Mouse (Mus musculus) T-helper 1 cell (primary cell): Measurements from ENCODE around the gene Gm9945.

Source experiments
- in situ Hi-C: fragments of 300-600 bp; cut with MboI, MseI; formaldehyde crosslinking; loops from one replicate; pipeline ENCODE4 v1.15.1; 2025; ENCODE audit warnings: high pct_unique_total_duplicates

Gene Gm9945

DNA sequence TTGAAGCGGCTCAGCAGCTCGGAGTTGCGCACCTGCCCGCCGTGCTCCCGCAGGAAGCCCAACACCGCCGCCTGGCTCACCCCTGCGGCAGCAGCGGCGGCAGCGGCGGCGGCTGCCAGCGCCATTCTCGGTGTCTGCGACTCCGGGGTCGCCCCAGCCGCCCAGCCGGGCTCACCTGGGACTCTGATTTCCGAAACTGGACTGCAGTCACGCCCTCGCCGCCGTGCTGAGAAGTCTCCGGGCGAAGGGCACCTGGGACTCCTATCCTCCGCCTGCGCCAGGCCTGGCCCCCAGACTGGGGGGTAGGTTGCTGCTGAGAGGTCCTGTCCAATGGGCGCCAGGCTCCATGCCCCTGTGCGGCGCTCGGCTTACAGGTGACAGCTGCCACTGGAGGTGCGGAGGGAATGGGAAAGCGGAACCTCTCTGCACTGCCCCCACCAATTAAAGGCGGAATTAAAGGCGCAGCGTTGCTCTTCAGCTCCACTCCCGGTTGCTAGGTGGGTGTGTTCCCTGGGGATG is at the start of gene Gm9945, which contains the start of gene Sowaha:
Gene Gm9945 (plus strand): TSS at position 384 of the 519 bp plus-strand sequence.
Gene Sowaha (minus strand): TSS at position 492 of the 519 bp plus-strand sequence.
- in situ Hi-C loops: no loop called here

DNA sequence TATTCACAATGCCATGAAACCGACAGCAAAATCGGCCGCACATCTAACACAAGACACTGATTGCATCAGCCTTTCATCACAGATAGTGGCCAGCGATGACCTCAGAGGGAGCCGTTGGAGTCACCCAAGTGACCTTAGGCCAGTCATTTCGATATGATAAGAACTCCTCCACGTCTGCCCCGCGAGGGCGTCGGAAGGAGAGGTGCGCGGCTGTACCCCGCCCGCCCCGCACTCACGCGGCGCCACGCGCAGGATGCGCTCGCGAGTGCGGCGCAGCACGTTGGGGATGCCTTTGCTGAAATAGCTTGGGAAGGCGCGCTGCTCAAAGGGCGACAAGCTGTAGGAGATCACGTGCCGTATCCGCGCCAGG is 49.7 kb upstream of the Gm9945 start:
- in situ Hi-C loops: no loop called here

DNA sequence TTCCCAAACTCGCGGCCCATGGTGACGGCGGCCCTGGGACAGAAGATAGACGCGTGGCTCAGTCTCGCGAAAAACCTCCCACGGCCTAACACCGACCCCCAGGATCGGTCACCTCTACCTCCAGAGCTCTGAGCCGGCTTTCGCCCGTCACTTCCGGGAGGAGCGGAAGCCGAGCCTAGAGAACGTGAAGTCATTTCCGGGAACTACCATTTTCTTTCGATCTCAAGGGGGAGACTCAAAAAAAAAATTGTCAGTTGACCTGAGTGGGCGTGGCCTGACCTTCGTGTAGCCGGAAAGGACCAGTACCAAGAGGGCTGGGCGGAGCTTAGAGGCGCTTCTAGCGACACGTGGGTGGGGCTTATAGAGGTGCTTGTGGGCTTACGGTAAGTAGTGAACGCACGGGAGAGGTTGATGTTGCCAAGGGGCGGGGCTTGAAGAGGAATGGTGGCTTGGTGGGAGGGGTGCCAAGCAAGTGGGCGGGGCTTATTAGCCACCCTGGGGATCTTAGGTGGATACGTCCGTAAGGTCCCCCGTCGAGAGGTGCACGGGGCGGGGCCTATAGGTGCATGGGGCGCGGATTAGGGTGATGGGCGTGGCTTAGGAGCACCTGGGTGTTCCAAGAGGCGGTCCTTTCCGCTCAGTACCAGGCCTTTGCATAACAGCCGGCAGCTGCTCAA is 49.2 kb upstream of the Gm9945 start, which contains the start of the genes Uqcrq and Gdf9:
Gene Uqcrq (minus strand): TSS at position 162 of the 677 bp plus-strand sequence.
Gene Gdf9 (plus strand): TSS at position 354 of the 677 bp plus-strand sequence.
- in situ Hi-C loops: no loop called here

DNA sequence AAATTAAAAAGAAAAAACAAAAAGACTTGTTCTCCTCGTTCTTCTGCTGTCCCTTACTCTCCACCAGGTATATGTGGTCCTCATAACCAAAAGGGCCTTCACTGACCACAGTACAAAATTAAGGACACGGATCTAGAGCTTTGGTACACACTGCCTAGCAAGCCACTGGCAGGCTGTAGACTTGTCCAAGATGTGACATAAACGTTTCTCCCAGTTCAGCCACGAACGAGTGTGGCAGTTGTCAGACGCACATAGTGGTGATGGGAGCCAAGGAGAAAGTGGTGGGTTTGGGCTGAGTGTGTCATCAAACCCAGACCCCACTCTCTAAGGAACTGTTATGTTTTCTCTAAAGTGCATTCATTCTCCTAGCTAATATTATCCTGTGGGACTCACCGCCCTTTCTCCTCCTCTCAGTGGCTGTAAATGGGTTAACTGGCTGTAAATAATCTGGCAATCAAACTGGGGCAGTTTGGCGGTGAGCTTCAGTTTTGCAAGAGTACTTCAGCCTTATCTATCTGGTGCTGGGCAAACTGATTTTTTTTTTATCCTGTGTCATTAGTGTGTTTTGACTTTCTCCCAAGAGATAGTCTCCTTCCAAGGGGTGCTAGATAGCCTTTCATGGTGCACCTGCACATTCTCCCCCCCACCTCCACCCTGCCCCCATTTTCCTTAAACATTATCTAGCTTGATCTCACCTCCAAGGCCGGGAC is 48.5 kb upstream of the Gm9945 start:
- in situ Hi-C loops: no loop called here

DNA sequence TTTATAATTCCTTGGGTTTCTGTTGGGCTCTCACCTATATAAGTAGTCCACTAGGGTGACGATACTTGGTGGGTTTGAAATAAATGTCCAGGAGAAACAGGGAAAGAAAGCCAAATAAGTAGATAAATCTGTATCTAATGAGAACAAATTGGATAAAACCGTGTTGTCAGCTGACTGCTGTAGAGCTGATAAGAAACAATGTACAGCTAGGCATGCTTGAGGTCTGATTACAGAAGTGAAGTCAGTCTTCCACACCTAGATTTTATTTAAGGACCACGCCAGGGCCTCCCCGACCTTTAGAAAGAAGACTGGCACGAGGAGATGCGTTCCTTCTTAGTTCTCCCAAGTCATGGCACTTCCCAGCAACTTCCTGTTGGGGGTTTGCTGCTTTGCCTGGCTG is 46.9 kb upstream of the Gm9945 start:
- in situ Hi-C loops: no loop called here

DNA sequence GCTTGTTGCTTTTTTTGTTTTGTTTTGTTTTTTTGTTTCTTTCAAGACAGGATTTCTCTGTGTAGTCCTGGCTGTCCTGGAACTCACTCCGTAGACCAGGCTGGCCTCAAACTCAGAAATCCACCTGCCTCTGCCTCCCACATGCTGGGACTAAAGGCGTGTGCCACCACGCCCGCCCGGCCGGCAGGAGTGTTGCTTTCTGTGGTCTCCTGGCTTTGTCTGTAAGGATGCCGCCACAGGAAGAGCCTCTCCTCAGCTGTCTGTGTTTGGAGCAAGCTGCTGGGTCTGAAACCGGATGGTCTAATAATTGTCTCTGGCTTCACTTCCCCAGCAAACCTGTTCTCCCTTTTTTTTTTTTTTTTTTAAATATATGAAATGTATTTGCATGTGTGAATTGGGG is 44.5 kb upstream of the Gm9945 start:
- in situ Hi-C loops: no loop called here

DNA sequence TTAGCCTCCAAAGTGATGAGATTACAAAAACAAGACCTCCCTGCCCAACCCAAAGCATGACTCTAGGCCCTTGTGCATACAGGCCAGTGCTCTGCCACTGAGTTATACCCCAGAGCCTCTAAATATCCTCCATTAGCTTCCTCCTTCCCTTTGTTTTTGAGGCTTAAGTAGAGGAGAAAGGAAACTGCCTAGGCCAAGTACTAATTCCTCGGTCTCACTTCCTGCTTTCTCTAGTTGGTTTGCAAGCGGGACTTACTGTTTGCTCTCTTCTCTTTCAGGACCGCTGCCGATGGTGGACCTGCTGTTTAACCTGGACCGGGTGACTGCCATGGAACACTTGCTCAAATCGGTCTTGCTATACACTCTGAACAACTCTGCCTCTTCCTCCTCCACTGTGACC is 43.6 kb upstream of the Gm9945 start:
- in situ Hi-C loops: no loop called here

DNA sequence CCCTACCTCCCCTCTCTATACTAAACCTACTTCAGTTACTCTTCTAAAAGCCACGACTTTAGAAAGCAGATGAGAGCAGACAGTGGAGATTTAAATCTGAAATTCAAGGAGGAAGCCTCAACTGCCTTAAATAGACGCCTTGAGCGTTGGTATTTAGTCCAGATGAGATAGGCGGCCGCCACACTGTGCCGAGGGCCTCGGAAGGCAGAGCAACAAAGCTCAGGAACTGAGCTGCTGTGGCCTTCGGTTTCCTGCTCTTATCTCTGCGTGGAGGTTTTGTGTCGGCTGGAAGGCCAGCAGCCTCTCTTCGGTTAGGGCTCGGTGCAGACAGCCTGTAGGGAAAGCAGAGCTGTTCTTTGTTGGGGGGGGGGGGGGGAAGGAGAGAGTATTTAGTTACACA is 38.0 kb upstream of the Gm9945 start:
- in situ Hi-C loops: no loop called here

DNA sequence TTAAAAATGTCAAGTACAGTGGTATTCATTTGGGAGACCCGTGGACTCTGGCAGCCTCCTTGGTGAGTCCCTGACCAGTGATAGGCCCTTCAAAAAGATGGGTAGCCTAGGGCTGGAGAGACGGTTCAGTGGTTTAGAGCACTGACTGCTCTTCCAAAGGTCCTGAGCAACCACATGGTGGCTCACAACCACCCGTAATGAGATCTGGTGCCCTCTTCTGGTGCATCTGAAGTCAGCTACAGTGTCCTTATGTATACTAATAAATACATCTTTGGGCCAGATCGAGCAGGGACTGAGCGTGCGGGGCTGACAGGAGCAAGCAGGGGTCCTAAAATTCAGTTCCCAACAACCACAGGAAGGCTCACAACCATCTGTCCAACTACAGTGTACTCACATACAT is 36.1 kb upstream of the Gm9945 start:
- in situ Hi-C loops: no loop called here

DNA sequence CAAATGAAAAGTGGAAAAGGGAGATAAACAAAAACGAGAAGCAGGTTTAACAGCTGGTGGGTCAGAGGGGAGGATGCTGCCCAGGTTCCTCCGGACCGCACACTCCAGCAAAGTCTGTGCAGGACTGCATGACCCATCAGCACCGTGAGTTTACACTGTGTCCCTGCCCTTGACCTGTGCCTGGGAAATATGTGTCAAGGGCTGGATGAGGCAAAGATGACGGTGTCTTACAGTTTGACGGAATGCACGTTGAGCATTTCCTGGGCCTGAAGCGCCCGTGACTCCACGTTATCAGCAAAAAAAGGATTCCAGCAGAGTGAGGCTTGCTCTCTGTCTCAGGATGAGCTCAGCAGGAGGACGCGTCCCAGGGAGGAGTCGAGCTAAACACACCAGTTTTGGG is 34.4 kb upstream of the Gm9945 start:
- in situ Hi-C loops: no loop called here

DNA sequence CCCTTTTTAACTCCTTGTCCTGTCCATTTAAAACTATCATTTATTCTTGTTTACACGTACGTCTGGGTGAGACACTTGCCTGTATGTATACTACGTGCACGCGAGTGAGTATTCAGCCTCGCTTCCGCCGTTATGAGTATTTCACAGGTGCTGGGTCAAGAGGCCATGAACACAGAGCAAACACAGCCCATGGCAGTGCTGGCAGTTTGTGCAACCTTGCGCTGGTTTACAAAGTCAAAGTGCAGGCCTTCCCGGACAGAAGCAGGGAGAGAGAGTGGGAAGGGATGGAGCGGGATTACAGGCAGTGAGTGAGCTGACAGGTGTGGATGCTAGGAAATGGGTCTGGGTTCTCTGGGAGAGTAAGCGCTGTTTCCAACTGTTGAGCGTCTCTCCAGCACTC is 33.8 kb upstream of the Gm9945 start:
- in situ Hi-C loops: no loop called here

DNA sequence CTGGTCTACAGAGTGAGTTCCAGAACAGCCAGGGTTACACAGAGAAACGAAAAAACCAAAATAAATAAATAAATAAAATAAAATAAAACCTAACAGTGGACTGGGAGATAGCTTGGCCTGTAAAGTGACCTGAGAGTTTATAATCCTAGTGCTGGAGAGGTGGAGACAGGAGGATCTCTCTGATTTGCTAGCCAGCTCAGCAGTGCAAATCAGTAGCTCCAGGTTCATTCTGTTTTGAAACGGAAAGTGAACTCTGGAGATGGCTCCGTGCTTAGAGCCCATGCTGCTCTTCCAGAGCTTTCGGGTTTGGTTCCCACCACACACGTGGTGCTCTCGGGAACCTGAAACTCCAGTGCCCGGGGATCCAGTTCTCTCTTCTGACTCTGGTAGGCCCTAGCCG is 32.0 kb upstream of the Gm9945 start:
- in situ Hi-C loops: no loop called here

DNA sequence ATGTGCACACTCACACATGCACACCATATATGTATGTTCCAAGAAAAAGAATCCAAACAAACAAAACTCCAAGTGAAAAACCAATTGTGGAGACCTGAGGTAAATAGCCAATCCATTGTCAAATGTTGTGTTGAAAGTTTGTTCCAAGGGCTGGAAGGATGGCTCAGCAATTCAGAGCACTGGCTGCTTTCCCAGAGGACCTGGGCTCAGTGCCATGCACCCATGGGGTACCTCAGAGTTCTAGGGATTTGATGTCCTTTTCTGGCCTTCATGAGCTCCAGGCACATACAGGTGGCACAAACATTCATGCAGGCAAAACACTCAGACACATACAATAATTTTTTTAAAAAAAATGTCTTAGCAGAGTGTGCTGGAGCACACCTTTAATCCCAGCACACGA is 31.4 kb upstream of the Gm9945 start:
- in situ Hi-C loops: no loop called here

DNA sequence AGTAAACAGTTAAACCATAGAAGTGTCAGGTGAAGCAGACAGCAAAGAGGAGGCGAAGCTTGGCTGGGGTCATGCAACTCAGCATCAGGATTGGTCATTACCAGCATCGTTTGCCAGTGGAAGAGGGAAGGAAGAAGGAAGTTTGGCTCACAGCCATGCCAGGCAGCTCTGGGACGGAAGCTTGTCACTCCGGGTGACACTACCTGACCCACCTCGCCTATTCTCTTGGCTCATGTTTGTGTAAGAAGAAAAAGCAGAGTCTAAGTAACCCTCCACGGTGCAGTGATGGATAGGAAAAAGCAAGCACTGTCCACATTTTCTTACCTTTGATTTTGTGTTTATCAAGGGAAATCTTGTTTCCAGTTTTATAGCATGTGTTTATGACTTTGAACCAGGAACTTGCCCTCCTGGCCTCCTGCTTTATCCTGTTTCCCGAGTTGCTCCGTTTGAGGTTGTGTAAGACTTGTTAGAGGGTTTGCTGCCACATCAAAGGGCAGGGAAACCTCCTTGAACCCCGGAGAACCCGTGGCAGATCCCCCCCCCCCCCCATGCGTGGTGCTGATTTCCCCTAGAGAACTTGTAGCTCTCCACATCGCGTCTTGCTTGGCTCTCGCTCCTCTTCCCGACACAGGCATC is 29.8 kb upstream of the Gm9945 start:
- in situ Hi-C loops: no loop called here

DNA sequence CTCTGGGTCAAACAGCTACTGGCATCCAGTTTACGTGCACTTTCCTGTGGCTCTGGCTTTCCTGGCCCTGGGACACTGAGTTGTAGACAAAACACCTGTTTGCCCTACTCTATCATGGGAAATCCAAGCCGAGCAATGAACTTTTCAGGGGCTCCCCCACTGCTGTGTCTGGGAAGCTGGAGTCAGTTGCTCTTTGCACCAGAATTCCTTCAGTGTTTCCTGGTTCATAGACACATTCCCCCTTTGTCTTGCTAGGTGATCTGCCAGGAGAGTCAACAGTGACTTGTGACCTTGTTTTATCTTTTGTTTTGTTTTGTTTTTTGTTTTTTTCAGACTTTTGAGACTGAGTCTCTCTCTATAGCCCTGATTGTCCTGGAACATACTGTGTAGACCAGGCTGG is 28.6 kb upstream of the Gm9945 start:
- in situ Hi-C loops: no loop called here

DNA sequence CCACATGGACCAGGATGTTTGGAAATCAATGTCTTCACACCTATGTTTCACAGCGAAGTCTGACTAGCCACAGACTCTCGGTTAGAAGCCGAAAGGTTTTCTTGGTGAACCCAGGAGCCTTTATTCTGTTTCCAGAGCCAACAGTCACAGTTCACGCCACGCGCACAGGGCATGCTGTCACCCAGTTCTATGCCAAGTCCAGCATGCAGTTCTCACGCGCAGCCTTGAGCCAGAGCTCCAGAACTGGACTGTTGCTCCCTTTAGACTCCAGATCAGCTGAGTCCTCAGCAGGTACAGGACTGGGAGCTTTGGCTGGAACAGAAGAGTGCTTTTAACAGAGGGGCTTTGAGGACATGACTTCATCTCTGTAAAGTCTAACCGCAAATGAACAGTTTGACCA is 27.6 kb upstream of the Gm9945 start:
- in situ Hi-C loops: no loop called here

DNA sequence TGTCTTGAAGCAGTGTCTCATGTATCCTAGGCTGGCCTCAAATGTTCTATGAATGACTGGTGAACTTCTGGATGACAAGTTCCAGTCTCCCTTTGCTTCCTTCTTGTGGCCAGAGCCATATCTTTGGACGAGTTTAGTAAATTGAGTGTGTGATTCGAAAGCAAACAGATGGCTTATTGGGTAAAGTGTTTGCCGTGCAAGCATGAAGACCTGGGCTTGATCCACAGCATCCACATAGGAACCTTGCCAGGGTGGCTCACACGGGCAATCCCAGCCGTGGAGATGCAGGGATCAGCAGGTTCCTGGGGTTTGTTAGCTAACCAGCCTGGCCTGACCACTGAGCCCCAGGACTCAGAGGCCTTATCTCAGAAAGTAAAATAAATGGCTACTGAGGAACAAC is 26.9 kb upstream of the Gm9945 start:
- in situ Hi-C loops: no loop called here

DNA sequence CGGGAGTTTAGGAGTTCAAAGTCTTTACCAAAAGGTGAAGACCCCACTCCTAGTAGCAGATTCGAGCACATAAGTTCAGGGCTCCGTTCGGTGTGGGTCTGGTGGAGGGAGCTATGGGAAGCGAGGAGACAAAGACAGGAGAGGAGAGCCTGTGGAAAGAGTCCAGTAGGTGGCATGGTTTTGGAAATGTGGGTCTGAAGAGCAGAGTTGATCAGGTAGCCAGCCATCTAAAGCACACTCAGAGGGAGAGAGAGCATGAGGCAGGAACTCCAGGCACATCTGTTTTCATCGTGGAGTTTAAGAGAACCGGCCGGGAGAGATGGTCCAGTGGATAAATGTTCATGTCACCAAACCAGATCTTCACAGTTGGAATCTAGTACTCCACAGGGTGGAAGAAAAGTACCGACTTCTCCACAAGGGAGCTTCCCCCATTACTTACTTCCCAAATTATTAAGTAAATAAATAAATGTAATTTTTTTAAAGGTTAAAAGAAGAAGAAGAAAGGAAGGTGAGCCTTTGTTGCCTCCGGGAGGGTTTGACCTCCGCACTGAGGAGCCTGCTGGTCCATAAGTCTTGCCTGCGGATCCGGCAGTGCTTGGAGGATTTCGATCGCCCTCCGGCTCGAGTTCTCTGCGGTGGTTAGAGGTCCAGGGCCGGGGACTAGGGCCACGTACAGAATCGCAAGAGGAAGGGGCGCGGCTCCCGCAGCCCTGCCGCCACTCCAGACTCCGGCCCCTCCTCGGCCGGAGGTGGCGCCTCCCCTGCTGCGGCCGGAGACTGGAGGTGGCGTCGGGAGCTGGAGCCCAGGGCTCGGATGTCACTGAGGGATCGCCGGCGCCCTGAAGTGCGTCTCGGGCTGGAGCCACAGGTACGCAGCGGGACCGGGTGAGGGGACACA is 23.2 kb upstream of the Gm9945 start, which contains the start of the genes Gm10447 and Shroom1:
Gene Gm10447 (minus strand): TSS at position 637 of the 898 bp plus-strand sequence.
Gene Shroom1 (plus strand): TSS at position 732 of the 898 bp plus-strand sequence.
- in situ Hi-C loops: no loop called here

DNA sequence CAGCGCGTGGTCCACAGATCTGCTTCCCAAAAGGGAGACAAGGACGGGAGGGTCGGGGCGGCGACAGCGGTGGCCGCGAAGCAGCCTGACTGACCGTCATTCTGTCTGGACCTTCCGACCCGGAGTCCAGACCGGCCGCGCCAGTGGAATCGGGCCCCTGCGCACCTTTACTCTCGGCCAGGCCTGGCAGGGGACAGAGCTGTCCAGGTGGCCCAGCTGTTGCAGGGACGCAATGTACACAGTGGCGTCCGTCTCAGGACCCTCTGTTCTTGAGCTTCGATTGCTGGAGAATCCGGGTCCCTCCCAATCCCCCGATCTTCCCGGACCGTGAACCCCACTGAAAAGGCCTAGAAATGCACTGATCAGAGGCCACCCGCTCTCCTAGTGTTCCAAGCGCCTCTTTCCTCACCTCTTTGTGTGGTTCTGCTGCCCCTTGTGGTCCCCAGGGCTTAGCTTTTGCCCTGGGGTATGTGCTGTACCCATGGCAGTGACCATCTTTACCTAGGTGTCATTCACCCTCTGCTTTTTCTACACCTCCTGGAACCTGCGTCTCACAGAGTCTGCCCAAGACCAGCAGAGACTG is 22.5 kb upstream of the Gm9945 start:
- in situ Hi-C loops: no loop called here

DNA sequence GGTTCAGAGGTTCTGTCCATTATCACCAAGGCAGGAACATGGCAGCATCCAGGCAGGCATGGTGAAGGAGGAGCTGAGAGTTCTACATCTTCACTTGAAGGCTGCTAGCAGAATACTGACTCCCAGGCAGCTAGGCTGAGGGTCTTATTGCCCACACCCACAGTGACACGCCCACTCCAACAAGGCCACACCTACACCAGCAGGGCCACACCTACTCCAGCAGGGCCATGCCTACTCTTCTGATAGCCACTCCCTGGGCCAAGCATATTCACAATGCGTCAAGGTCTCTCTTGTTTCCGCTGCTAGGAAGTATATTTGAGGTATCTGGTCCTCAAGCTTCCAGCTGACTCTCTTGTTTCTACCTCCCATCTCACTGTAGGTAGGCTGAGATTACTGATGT is 21.0 kb upstream of the Gm9945 start:
- in situ Hi-C loops: no loop called here

DNA sequence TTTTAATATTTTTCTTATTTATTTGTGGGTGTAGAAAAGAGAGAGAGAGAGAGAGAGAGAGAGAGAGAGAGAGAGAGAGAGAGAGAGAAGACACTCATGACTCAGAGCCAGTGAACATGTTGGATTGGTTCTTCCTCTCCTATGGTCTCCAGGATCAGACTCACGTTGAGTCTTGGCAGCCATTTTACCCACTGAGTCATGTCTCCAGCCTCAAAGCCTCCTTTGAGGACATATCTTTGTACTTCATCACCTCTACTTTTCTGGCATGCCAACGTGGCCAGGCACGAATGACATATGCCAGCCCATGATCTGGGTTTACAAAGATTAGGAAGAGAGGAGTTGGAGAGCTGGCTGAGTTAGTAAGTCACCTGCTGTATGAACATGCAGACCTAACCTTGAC is 19.8 kb upstream of the Gm9945 start:
- in situ Hi-C loops: no loop called here
